Mouse (Mus musculus): ENCODE results near the gene Tmem119.
"Not testable (repeated sequence)": the region's sequence is repeated elsewhere in the genome, so short reads cannot be mapped to it uniquely, and the experiment has no call there.

The Tmem119 gene

DNA sequence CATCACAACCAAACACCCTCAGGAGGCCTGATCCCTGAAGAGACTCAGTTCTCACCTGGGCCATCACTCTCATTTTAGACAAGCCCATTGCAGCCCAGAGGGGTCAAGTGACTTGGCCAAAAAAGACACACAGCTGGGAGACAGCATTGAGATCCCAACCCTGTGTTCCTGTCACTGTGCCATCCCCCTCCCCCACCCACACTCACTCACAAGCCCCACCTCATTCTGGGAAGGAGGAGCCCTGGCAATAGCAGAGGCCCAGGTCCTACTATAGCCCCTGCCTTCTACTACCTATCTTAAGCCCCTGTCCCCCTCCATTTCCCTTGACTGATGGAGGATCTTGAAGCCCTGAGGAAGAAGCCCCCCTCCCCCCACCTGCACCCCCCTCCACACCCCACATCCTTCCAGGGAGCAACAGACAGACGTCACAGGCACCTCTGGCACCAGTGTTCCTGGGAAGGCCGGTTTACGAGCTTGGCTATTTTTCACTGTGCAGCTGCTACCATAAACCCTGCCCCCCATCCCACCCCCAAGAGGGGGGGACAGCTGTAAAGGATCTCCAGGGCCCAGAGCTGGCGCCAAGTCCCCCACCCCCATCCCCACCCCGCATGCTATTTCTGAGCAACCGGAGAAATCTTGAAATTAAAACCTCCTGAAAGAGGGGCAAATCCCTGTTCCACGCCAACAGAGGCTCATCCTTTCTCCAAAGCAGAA is 11.1 kb downstream of the Tmem119 start:
- no peak for DNase-seq (ENCODE audit: low spot score in 2 of 2)

DNA sequence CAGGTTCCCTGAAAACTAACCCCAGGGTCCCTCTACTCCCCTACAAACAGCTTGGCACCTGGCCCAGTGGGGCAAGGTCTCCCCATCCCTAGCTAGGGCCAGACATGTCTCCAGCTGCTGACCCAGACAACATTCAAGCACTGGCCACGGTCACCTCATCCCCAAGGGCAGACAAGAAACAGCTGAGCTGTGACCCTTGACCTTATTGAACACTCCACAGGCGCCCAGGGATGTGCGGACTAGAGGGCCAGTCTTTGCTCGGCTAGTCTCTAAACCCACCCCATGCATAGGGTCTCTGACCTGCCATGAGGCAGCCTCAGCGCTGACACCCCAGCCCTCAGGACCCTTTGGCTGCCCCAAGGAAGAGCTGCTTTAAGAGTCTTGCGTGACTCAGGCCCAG is 11.7 kb downstream of the Tmem119 start:
- DNase-seq (ENCODE audit: low spot score in 2 of 2) = no peak

GRCm38 (mm10) chr5:113786985-113787384 is 13.3 kb downstream of the Tmem119 start:
- DNase-seq (ENCODE audit: low spot score in 2 of 2) = no peak

GRCm38 (mm10) chr5:113784104-113784503 is 16.2 kb downstream of the Tmem119 start:
- not testable (repeated sequence) for DNase-seq (ENCODE audit: low spot score in 2 of 2)

DNA sequence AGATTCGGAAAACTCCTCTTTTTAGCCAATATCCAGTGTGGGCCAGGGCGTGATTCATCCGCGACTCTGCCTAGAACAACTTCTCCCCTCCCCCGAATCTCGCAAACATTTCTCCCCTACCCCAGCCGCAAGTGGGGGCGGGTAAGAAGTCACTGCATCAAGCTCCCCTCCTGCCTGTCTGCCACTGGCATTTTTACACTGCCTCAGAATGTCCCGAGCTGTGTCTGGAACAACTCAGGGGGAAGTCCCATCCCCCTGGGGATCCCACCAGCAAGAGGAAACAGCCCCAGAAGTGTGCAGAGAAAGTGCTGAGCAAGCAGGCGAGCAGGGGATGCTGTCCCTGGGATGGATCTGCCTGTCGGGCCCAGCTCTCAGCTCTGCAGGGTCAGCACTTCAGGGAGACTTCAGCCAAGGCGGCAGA is 16.7 kb downstream of the Tmem119 start:
- no peak for DNase-seq (ENCODE audit: low spot score in 2 of 2)

DNA sequence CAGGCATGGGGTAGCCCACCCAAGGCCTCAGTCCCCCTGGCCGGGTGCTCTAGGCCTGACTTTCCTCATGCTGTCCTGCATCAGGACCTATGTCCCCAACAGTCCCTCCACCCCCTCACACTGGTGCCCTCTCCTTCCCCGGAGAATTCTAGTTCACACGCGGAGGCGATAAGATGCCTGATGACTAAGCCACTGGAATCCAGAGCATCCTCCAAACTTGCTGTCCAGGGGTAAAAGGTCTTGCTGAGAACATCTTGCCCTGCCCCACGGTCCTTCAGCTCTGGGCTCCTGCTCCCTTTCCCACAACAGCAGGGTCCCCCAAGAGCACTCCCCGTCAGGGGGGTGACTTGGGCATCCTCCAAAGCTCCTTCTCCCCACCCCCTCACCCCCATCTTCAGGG is 17.7 kb downstream of the Tmem119 start:
- no peak for DNase-seq (ENCODE audit: low spot score in 2 of 2)

DNA sequence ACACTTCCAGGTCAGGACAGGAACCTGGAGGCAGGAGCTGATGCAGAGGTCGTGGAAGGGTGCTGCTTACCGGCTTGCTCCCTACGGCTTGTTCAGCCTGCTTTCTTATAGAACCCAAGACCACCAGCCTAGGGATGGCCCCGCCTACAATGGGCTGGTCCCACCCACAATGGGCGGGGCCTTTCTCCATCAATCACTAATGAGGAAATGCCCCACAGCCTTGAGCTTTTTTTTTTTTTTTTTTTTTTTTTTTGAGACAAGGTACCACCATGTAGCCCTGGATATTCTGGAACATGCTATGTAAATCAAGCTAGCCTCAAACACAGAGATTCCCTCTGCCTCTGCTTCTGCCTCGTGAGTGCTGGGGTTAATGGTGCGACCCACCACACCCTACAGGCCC is 18.4 kb downstream of the Tmem119 start:
- no peak for DNase-seq (ENCODE audit: low spot score in 2 of 2)

- DNase-seq (ENCODE audit: low spot score in 2 of 2) = no peak
Observed at GRCm38 (mm10) chr5:113781254-113781653, 19.1 kb downstream of the Tmem119 start.

DNA sequence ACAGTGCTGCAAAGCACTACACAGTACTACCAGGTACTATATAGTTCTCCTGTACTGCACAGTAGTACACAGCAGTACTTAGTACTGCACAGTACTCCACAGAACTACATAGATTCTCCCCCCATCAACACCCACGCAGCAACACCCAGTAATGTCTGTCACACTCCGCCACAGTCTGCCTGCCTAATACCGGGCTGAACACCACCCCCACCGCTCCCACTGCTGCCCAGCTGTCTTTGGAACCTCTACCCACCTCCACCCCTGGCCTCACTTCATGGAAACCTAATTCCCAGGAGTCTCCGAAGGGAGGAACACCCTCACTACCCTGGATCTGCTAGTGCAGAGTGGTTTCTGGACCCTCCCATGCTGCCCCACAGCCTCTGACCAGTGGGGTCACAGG is 19.6 kb downstream of the Tmem119 start:
- no peak for DNase-seq (ENCODE audit: low spot score in 2 of 2)

DNA sequence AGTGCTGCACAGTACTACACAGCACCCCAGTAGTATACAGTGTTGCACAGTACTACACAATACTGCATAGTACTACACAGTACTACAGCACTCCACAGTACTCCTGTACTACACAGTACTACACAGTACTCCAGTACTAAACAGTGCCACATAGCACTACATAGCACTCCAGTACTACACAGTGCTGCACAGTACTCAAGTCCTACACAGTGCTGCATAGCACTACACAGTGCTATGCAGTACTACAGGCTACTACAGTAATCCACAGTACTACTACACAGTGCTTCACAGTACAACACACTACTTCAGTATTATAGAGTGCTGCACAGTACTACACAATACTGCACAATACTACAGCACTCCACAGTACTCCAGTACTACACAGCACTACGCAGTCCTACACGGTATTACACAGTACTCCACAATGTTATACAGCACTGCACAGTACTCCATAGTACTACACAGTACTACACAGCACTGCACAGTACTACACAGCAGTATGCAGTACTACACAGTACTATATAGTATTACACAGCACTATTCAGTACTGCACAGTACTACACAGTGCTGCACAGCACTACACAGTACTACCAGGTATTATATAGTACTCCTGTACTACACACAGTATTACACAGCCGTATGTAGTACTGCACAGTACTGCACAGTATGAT is 20.1 kb downstream of the Tmem119 start:
- no peak for DNase-seq (ENCODE audit: low spot score in 2 of 2)

- DNase-seq (ENCODE audit: low spot score in 2 of 2) = no peak
Observed at GRCm38 (mm10) chr5:113779569-113779968, 20.7 kb downstream of the Tmem119 start.

DNA sequence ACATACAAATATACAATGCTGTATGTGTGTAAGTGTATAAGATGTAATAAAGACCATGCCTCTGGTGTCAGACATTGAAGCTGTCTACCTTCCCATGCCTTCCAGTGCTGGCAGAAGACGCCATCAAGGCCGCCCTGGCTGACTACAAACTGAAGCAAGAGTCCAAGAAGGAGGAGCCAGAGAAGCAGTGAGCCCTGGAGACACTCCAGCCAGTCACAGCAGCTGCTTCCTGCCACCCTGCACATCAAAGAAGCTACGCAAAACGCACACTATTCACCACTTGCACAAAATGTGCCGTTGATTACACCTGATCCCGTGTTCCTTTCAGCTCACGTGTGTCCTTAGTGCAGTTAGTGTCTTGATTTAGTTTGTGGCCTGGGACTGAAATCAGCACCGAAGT is 22.6 kb downstream of the Tmem119 start:
- not testable (repeated sequence) for DNase-seq (ENCODE audit: low spot score in 2 of 2)

DNA sequence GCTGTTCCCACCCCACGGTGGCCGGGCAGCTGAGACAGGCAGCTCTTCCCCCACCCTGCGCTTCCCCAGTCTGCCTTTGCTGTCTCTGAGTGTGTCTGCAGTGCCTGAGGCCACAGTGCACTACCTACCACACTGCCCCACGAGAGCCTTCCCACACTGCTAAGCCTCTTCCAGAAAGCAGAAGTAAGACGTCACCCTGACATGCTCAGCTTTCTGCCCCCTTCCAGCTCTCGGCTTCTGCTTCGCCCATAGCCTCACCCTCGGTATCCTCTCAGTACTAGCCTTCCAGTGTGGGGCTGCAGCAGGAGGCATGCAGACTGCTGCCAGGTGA is 23.5 kb downstream of the Tmem119 start:
- no peak for DNase-seq (ENCODE audit: low spot score in 2 of 2)

GRCm38 (mm10) chr5:113776128-113776895 is 24.0 kb downstream of the Tmem119 start:
- no peak for DNase-seq (ENCODE audit: low spot score in 2 of 2)

DNA sequence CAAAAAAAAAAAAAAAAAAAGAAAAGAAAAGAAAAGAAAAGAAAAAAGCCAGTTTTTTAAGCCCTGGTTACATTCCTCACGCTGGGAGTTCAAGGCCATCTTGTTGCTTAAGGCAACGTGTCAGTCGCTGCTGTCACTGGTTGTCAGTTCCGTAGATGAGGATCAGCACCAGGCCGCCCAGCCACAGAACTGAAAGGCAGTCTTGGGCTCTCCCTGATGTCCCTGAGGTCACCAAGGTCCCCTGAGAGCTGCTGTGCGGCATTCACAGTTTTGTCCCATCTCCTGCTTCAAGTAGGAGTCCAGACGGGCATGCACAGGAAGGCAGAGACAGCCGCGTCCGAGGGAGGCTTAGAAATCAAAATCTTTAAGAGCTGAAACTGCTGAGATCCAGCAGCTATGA is 24.7 kb downstream of the Tmem119 start:
- no peak for DNase-seq (ENCODE audit: low spot score in 2 of 2)

DNA sequence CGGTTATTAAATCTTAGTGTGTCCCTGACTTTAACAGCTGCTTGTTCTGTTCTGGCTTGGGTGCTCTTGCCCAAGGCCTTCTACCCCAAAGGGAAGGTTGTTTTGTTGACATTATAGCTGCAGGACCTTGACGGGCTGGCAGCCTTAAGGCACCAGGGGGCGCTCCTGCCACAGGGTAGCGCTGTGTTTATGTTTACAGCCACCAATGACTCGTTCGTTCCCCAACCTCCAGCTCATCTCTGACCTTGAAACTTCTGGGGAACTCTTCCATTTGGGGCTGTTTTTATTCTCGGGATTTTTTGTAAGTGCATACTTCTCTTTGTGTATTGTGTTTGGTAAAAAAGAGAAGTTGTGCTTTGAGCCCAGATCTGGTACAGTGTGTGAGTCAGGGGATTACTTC is 26.7 kb downstream of the Tmem119 start:
- DNase-seq (ENCODE audit: low spot score in 2 of 2) = peak; percentile 79 to 90

DNA sequence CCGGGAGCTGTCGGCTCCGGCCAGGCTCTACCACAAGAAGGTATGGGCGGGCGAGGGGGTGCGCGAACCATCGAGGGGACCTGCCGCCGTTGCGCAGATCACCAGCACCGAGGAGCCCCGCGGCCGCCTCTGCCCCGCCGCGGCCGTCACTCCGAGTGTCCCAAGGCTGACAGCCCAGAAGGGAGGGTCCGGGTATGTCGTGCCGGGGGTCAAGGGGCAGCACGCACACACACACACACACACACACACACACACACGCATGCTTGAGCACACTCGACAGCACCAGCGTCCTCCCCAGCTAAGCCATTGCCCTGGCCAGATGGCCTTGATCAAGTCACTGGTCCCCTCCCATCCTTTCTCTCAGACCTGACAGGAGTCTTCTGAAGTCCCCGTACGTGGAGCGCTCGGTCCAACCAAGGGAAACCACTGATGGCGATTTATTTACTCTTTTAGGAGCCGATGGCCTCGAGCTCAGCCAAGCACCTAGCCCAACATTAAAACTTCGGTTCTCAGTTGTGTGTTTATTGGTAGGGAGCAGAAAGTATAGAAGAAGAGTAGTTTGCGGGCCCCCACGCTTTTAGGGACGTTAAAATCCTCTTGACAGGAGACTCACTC is 27.3 kb downstream of the Tmem119 start:
- DNase-seq (ENCODE audit: low spot score in 2 of 2) = no peak

DNA sequence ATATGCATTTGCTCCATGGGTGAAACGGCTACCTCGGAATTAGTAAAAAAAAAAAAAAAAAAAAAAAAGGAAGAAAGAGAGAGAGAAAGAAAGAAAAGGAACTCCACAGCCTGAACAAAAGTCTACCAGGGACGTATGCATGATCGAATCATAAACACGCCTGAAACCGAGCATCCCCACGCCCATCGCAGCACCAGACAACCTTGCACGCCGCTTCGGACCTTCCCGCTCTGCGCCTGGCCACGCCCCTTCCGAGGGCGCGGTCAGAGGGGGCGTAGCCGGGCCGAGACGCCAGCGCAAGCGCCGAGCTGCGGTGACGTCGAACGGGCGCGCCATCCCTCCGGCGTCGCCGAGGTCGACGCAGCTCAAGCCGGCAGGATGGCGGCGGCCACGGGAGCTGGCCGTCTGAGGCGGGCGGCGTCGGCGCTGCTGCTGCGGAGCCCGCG is 27.8 kb downstream of the Tmem119 start, which contains the start of the genes Sart3 and Iscu:
Gene Sart3 (minus strand): TSS at position 61 of the 446 bp plus-strand sequence.
Gene Iscu (plus strand): TSS at position 299 of the 446 bp plus-strand sequence.
- peak; percentile 91 to 93 for DNase-seq (ENCODE audit: low spot score in 2 of 2)

DNA sequence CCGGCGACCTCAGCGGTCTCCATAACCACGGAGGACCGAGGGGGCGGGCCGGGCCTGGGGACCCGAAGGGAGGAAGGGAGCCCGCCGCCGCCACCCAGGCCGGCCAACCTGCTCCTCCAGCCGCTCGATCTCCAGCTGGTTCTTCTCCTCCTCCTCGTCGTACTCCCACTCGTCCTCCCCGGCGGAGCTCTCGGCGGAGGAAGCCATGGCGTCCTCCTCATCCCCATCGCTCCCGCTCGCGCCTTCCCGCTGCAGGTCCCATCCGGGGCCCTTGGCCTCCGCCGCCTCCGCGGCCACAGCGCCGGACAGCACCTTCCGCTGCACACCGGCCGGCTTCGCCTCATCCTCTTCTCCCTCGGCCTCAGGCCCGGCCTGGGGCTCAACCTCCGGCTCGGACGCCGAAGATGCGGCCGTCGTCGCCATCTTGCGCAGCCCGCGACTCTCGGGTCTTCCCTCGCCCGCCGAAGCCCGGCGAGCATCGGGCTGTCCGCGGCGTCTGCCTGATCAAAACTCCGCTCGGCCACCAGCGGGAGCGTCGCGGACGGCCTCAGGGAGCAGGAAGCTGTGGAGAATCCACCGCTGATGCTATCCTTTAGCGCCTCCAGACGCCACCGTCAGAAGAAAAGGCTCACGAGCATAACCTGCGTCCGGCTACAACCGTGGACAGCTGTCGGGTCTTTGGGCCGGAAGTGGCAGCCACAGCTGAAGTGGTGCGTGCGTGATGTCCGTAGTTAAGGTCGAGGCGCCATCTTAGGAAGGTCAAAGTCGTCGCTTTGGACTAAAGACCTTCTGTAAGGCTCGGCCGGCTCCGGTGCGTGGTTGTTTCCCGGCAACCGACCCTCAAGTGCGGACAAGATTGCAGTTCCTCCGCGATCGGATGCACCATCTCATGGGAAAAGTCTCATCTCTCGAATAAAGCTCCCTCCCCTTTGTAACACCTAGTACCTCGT is 28.8 kb downstream of the Tmem119 start:
- DNase-seq (ENCODE audit: low spot score in 2 of 2) = peak; percentile 56 to 79

DNA sequence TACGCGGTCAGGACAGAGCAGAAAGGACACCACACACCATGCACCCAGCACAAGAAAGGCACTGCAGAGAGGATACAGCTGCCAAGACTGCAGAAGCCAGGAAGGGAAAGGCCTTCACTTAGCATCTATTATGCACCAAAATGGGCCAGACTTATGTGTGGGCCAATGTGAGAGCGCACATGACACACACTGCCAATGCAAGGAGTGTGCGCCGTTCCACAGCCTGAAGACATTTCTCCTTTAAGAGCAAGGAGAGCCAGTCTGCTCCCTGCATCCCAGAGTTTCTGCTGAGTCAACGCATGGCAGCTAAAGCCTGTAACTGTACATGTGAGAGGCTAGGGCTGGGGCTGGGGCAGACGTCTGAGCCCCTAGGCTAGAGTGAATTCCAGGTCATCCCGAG is 31.5 kb downstream of the Tmem119 start:
- DNase-seq (ENCODE audit: low spot score in 2 of 2) = no peak

Data from cerebellum, postnatal 4 days (tissue).